Mouse (Mus musculus) lung, postnatal 4 days (tissue): ENCODE results near the gene Lcmt1.

Experiments
- DNase-seq, 2 experiments: peaks; one replicate each; pipeline ENCODE4 v3.0.0; 2021

Gene Lcmt1

DNA sequence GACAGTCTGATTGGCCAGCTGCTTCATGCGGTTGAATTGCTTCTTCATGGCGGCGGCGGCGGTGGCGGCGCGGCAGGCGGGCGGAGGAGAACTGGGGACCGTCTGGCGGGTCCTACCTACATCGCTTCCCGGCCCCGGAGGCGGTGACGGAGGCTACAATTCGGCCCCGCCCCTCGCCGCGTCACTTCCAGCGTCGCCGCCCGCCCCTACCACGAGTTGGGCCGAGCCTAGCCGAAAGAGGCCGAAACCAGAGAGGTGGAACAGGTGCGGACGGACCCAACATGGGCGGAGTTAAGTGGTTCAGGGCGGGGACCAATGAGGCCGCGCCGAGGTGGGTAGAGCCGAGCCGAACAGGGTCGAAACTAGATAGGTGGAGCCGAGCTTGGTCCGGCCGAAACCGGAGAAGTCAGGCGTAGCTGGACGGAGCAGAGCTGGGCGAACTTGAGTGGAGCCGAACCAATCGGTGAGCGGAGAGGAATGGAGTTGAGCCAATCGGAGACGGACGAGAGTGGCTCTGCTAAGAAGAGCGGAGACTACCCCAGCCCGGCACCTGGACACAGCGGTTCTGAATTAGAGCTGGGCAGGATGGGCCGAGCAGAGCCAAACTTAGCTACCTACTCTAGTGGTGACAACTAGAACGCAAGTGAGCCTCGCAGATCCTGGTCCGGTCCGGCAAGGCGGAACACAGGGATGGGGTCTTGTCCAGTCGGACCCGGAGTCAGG, at the start of gene Lcmt1, which contains the start of gene Arhgap17:
Gene Lcmt1, plus strand, starts transcription at position 26 of the 723 bp plus-strand sequence.
Gene Arhgap17, minus strand, starts transcription at position 157 of the 723 bp plus-strand sequence.
- peak; percentile 97 for DNase-seq

GRCm38 (mm10) chr7:123322452-123323121, 47.0 kb upstream of the Lcmt1 start:
- peak; percentile 46 to 64 for DNase-seq

DNA sequence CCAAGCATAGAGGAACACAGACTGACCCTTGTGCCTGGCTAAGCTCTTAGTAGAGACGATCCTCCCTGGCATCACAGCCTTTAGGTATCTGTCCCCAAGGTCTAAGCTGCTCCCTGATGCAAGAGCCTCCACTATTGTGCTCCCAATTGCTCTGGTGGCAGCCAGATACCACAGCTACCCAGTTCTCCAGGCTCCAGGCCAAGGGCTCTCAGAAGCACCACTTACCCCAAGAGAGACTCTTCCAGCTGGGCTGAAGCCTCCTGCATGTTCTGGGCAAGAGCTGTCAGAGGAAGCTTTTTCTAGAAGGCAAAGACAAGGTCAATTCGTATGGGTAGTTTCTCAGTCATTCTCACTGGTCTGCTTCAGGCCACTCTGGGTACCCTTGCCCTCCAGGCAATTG, 46.2 kb upstream of the Lcmt1 start:
- DNase-seq = peak; percentile 56 to 80

DNA sequence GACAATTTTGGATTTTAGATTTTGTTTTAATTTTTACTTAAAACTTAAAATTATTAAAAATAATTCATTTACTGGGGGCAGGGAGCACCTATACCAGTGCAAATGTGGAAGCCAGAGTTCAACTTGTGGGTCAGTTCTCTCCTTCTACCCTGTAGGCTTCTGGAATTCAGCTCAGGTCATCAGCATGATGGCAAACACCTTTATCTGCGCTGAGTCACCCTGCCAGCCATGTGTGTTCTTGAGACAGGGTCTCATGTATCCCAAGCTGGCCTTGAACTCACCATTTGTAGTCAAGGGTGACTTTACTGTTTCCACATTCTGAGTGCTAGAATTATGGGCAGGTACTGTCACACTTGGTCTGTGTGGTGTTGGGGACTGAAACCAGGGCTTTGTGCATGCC, 45.5 kb upstream of the Lcmt1 start:
- DNase-seq = no peak

- DNase-seq = no peak
Measured at GRCm38 (mm10) chr7:123326062-123326461, 43.5 kb upstream of the Lcmt1 start.

GRCm38 (mm10) chr7:123326901-123327300, 42.7 kb upstream of the Lcmt1 start:
- DNase-seq = no peak

GRCm38 (mm10) chr7:123327909-123328308, 41.7 kb upstream of the Lcmt1 start:
- DNase-seq = no peak

GRCm38 (mm10) chr7:123330506-123330905, 39.1 kb upstream of the Lcmt1 start:
- peak in 1 of 2 experiments; percentile 38 for DNase-seq

- DNase-seq = no peak
Measured at GRCm38 (mm10) chr7:123336322-123336721, 33.3 kb upstream of the Lcmt1 start.

GRCm38 (mm10) chr7:123338351-123338750, 31.2 kb upstream of the Lcmt1 start:
- DNase-seq = peak; percentile 22 to 45

- peak in 1 of 2 experiments; percentile 29 for DNase-seq
Measured at GRCm38 (mm10) chr7:123341896-123342295, 27.7 kb upstream of the Lcmt1 start.

DNA sequence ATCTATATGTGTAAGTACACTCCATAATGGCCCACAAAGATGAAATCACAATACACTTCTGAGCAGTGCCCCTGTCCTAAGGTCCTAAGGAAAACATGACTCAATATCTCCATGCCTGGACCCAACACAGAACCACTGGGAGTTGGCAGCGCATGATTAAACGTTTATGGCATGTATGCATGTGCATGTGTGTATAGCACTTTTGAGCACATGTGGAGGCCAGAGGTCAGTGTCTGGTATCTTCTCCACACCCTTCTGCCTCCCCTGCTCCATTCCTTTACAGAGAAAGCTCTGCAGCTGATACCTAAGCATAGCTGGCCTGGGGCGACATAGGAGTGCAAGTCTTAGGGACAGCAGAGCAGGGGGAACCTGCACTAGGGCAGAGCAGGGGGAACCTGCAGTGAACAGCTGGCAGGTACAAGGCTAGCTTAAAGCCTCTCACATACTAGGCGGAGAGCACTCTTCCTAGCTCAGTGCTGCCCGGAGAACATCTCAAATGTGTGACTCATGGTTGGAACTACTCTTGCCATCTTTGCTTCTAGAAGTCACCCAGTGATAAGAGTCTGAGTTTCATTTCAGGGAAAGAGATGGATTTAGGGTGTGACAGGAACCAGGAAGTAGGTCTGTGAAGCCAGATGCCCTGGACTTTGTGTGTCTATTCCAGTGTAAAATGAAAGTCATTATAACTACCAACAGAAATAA, 25.4 kb upstream of the Lcmt1 start:
- no peak for DNase-seq

DNA sequence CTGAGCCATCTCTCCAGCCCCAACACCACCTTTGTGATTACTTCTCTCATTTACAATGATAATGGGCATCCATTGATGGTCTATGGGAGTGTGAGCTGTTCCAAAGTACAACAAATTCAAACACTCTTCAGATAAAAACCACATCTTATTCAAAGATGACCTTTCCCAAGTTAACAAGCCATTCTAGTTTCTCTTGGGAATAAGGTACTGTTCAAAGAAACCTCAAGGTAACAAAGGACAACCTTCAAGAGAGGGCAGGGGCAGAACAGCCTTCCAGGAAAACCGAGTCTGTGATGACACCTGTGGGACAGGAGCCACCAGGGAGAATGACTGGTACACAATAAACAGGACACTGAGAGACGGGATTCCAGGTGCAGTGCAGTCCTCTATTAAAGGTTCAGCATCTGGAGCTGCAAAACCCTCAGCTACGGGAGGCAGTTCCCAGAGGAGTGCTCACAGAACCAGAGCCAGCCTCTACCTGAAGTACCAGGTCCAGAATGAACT, 24.5 kb upstream of the Lcmt1 start:
- DNase-seq = no peak

GRCm38 (mm10) chr7:123346631-123347290, 22.8 kb upstream of the Lcmt1 start:
- DNase-seq = no peak

- DNase-seq = no peak
Measured at GRCm38 (mm10) chr7:123349813-123350212, 19.8 kb upstream of the Lcmt1 start.

GRCm38 (mm10) chr7:123350243-123350642, 19.3 kb upstream of the Lcmt1 start:
- DNase-seq = no peak

DNA sequence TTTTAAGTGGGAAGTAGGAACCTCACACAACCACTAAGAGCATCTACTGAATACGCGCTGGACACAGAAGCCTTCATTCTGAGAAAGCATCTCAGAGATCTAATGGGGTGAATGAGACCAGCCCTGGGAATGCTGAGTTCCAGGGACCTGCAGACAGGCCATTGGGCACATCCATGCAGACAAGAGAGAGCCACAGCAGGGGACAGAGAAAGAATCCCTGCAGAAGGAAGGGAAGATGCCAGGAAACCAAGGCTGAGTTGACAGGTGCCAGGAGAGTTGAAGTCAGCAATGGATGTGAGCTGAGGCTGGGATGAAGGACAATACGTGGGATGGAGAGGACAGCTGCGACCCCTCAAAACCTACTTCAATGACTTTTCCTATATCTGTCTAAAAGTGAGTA, 16.5 kb upstream of the Lcmt1 start:
- no peak for DNase-seq

DNA sequence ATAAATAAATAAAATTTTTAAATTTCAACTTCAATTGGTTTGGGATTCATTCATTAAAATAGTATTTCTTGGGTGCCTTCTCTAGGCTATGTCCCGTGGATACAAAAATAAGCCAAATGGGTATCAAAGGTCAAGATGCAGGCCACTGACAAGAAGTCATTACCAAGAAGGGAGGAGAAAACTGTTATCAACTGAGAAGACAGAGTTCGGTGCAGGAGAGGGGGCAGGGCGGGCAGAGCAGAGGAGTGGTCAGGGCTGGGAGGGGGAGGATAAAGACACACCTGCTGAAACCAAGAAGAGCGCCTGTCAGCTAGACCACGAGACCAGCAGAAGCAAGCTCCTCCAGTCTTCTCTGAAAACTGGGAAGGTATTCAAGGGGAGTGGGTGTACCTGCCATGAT, 15.7 kb upstream of the Lcmt1 start:
- DNase-seq = no peak

DNA sequence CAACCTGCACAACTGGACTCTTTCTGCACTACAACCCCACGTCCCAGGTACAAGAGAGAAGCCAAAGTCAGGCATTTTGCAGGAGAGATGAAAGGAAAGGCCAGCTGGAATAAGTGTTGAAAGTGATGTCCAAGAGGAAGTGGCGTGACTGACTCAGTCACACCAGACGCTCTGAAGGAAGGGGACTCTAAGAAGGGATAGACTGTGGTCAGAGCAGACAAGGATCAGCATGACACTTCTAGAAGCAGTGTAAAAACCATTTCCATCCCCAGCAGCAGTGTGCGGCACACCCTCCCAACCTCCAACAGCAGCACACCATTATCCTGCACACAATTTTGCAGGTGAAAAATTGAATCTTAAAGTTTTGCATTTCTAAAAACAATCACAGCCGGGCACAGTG, 15.2 kb upstream of the Lcmt1 start:
- DNase-seq = no peak

DNA sequence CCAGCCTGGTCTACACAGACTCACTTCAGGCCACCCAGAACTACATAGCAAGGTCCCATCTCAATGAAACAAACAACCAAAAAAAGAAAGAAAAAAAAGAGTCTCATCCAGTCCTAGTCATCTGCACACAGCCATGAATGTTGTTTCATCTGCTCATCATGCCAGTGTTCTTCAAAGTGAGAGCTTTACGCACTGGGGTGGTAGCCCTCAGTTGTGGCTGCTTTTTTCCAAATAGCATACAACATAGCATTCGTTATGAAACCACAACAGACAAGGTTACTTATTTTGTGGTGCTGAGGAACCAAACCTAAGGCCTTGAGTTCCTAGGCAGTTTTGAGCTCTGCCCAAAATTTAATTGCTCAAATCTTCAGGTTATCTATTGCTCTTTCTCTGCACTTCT, 14.7 kb upstream of the Lcmt1 start:
- DNase-seq = no peak

DNA sequence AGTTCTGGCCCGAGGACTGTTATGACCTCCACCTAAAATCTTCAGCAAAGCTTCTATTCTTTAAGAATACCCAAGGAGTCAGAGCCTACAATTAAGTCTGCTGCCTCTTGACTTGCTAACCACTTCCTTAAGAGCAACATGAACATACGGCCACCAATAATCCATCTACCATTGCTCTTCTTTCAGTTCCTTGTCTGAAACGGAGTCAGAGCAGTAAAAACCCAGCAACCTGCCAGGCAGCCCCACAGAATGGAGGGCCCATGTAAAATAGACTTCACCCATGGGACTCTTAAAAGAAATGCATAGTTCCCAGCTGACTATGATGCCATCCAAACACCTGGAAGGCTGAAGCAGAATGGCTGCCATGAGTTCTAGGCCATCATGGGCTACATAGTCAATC, 13.4 kb upstream of the Lcmt1 start:
- DNase-seq = no peak

GRCm38 (mm10) chr7:123359101-123359500, 10.5 kb upstream of the Lcmt1 start:
- no peak for DNase-seq

DNA sequence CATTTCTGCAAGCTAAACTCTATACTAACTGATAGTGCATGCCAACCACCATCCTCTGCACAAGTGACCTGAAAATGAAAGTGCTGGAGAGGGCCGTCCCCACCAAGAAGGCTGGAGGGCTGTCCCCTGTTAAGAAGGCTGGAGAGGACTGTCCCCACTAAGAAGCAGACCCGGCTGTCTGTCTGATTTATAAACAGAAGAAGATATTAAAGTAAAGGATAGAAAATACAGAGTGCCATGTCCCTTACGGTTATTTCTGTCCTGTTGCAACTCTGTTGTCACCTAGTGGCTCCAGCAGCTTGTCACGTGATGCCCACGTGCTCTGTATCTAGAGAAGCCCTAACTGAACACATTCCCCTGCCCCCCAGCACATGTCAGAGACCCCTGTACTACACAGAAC, 9.4 kb upstream of the Lcmt1 start:
- DNase-seq = no peak
